Mouse (Mus musculus) splenic B cell, adult 2 months (primary cell): ENCODE results near the gene Rft1.

ENCODE experiments used
- DNase-seq: peaks from one replicate; pipeline ENCODE4 v3.0.0-alpha.2; 2011; ENCODE audit warnings: low read depth, low spot score
- H3K27me3 ChIP-seq: 2 replicates; pipeline ENCODE4 v1.6.1; 2012; ENCODE audit warnings: mild to moderate bottlenecking, low read length, moderate library complexity, mixed read lengths; ENCODE audit not compliant: control insufficient read depth, poor library complexity, insufficient read depth, severe bottlenecking
- H3K36me3 ChIP-seq: 2 replicates; pipeline ENCODE4 v1.6.1; 2012; ENCODE audit warnings: mild to moderate bottlenecking, low read length, moderate library complexity, mixed read lengths; ENCODE audit not compliant: control insufficient read depth, poor library complexity, insufficient read depth, severe bottlenecking

Rft1 gene

DNA sequence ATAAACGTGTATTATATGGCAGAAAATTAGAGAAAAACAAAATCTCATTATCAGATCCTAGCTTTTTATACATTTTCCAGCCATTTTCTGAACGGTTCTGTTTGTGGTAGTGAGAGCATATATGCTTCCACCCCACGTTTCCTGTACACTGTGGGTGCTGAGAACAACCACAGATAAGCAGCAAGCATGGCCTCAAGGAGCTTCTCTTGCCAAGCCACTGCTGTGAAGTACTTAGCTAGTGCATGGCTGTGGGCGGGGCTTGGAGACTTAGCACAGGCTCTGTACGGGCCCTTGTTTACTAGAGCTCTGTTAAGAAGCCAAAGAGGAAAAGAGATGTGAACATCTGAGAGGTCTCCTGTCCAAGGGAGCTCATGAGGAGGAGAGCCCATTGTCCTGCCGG is 20.8 kb downstream of the Rft1 start:
- no peak for DNase-seq
- H3K27me3 ChIP-seq, result no peaks in the 10 kb centered on the region
- peaks cover 2% of the 10 kb centered on the region; the same call in 1 of the 2 replicates for H3K36me3 ChIP-seq

DNA sequence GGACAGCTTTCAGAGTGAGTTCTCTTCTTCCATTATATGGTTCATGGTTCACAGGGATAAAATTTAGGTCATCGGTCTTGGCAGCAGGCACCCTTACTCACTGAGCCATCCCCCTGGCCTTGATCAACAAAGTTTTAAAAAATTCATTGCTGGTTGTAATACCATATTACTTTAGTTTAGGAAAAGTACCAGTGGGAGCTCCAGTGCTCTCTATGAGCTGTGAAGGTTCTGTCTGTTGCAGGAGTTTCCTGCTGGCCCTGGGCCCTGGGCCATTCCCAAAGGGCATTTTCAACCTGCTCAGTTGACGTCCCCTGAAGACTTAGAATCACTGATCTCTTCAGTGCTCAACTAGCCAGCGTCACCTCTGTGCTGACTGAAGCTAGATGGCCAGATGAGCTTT is 28.0 kb downstream of the Rft1 start:
- peaks cover 5% of the 10 kb centered on the region for H3K36me3 ChIP-seq
- no peaks in the 10 kb centered on the region for H3K27me3 ChIP-seq
- DNase-seq, result no peak

DNA sequence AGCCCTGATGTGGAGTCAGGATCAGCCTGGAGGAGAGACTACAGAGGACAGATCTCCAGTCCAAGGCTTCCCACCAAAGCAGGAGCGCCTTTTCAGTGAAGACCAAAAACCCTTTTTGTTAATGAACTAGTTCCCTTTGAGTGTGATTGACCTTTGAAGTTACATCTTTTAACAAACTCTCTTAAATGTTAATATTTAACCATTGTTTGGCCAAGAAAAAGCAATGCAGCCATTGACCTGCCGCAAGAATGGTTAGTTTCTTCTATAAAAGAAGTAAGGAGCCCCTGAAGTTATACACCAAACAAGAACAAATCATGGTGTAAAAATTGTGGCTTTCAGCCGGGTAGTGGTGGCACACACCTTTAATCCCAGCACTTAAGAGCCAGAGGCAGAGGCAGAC is 36.5 kb downstream of the Rft1 start:
- no peak for DNase-seq
- no peaks in the 10 kb centered on the region for H3K27me3 ChIP-seq
- H3K36me3 ChIP-seq, result peaks cover 5% of the 10 kb centered on the region

DNA sequence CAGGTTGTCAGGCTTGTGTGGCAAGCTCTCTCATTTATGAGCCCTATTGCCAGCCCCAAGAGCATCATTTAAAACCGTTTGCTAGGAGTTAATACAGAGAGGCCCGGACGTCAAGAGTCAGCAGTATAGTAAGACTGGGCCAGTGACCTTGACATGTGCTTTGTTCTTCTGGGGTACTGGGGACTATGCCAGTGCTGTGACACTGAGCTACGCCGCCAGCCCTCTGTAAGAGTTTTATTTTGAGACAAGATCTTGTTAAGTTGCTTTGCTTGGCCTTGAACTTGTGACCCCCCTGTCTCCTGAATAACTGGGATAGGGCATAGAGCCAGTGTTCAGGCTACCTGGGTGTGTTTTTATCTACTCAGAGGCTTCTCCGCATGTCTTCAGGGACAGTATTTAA is 38.3 kb downstream of the Rft1 start:
- DNase-seq, result no peak
- H3K36me3 ChIP-seq, result peaks cover 5% of the 10 kb centered on the region
- H3K27me3 ChIP-seq, result no peaks in the 10 kb centered on the region

DNA sequence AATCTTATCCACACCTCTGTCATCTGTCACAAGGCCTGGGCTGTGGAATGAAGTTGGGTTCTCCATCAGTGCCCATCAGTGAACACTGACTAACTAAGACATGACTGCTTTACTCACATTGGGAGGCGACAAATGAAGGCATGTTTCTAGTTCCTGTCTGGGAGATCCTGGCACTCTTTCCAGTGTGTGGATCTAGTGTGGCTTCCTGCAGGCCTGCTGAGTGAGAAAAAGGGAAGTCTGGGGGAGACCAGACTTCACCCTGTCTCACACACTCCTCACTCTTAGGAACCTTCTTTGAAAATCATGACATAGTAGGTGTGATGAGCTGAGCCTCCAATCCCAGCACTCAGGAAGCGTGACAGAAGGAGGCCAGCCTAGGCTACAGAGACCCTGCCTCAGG is 40.6 kb downstream of the Rft1 start:
- H3K36me3 ChIP-seq, result peaks cover 4% of the 10 kb centered on the region
- DNase-seq, result no peak
- H3K27me3 ChIP-seq, result no peaks in the 10 kb centered on the region

DNA sequence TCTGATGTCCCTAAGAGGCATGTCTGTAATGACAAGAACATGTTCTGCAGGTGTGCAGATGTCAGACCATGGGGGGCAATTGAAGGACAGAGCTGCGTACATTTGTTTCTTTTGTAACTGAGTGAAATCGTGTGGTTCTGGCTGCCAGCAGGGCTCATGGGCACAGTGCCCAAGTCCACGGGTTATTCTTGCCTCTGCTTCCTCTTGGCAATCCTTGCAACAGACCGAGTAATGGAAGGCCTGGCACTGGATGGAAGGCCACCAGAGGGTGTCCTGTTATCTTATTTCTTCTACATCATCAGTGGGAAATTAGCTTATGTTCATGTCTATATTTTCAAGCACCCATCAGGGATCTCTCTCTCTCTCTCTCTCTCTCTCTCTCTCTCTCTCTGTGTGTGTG is 41.4 kb downstream of the Rft1 start:
- Histone ChIP-seq H3K27me3 (no peaks in the 10 kb centered on the region), H3K36me3 (no peaks in the 10 kb centered on the region)
- no peak for DNase-seq

DNA sequence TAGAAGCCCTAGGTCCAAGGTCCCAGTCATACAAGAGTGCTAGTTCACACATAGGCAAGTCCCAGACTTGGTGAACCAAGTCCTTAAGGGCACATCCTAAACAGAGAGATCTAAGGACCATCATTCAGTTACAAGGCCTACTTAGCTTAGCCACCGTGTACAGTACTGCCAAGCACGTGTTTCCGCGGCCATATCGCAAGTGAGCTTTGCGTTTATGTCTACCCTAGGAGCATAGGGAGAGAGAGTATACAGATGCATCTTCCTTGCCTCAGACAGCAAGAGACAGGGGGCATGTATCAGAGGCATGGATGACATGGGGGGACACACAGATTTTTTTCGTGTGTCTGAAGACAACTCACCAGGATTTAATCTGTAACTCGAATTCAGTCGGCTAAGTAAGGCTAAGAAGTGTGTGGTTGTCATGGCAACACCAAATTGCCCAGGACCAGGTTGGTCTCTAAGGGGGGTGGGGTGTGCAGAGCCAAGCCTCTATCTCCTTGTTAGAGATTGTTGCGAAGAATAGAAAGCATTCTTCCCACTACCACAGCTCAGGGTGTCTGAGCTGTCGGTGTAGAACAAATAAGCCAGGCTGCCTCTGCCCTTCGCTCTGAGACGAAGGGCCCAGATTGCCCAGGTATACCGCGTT is 43.4 kb downstream of the Rft1 start:
- no peaks in the 10 kb centered on the region for H3K27me3 ChIP-seq
- DNase-seq, result no peak
- H3K36me3 ChIP-seq, result no peaks in the 10 kb centered on the region

DNA sequence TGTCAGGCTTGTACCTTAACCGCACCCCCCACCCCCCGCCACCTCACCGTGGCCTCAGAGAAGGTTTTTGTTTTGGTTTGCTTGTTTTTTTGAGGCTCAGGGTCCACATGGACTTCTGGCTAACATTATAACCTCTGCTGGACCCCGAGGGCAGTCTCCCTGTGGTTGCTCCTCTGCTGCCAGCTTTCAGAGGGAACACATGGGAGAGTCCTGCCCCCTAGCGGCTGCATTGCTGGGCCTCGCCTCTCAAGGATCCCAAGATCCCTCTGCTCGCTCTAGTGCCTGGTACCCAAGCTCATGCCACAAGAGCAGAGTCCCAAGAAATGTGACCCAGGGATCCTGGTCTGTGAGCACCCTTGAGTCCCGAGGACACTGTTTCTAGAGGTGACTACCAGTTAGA is 45.5 kb downstream of the Rft1 start:
- H3K36me3 ChIP-seq, result no peaks in the 10 kb centered on the region
- H3K27me3 ChIP-seq, result no peaks in the 10 kb centered on the region
- DNase-seq, result peak; percentile 74

DNA sequence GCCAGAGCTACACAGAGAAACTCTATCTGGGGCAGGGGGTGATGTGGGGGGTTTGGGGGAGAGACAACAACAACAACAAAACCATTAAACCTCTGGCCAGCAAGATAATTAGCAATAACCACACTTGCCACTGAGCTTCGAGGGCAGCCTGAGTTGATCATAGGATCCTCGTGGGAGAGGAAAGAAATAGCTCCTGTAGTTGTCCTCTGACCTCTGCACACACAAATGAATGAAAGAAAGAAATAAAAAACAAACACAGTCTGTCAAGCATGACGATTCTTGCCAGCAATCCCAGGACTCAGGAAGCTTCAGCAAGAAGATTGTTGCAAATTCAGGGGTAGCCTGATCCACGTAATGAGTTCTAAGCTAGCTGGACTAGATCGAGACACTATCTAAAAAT is 48.4 kb downstream of the Rft1 start:
- Histone ChIP-seq H3K27me3 (no peaks in the 10 kb centered on the region), H3K36me3 (no peaks in the 10 kb centered on the region)
- no peak for DNase-seq

DNA sequence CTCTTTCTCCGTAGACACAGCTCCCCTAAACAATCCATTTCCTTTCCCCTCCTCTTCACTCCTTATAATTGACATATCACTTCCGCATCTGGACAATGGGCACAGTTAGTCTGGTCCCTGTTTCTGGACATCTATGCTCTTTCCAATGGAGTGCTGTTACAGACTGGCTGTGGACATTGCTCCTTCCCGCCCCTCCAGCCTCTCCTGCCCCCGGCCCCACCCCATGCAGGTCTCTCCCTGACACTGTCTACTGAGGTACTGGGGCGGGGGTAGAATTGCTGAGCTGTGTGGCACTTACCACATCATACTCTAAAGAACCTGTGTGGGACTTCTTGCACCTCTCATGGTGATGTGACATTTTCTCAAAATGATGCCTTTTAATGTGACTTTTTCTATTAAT is 48.9 kb downstream of the Rft1 start:
- H3K36me3 ChIP-seq, result no peaks in the 10 kb centered on the region
- H3K27me3 ChIP-seq, result no peaks in the 10 kb centered on the region
- no peak for DNase-seq

DNA sequence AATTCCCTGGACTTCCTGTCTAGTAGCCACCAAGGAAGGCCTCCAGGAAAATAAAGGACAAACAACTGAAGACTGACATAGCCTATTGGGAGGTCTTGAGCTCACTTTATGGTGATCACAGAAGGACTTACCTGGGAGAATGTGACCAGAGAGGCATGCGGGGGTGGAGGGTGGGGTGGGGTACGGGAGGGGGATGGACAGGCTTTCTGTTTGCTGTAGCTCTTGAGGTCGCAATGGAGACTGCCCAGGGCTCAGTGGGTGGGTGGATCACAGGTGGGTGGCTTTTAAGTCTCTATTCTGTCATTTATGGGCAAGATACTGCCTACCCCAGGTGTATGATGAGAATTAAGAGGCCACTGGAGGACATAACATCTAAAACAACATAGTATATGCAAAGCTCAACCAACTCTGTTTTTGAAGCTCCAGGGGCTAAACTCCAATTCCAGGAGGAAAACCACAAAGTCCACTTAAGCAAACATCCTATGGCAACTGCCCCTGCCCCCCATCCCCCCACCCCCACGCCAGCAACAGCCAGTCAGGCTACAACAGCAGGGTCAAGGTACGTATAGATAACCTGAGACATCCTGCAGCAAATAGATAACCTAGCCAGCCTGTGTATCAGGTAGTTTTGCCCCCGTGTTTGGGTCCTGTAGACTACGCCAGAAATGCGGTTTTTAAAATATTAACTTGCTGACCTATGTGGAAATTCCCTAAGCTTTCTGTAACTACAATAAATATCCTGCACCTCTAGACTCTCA is 50.1 kb downstream of the Rft1 start:
- Histone ChIP-seq H3K36me3 (no peaks in the 10 kb centered on the region), H3K27me3 (no peaks in the 10 kb centered on the region)
- no peak for DNase-seq

DNA sequence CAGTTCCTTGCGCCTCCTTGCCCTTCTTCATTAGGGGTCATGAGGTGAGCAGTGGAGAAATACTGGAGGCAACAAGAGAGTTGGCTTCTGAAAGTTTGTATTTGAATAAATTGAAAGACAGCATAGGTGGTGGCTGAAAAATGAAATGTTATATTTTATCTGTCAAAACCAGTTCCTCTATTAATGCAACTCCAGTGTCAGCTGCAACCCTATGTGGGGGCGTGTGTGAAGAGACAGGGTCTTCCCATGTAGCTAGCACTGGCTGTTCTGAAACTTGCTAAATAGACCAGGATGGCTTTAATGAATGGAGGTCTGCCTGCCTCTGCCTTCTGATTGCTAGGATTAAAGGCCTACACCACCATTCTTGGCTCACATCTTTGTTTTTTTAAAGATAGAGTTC is 57.7 kb downstream of the Rft1 start:
- no peak for DNase-seq
- Histone ChIP-seq H3K27me3 (no peaks in the 10 kb centered on the region), H3K36me3 (no peaks in the 10 kb centered on the region)

DNA sequence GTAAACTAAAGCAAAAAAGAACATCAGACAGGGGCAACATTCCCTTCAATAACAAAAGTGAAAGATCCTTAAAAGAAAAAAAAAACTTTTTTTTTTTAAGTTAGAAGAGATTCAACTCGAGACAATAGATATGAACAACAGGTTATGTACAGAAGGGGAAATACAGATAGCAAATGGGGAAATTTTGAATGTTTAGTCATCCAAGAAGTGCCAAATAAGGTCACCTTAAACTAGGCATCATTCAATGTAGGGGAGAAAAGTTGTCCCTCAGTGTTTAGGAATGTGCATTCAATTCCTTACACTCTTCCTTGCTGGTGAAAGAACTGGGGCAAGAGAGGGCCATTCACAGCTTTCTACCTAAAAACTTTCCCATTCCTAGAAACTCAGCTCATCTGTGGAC is 59.6 kb downstream of the Rft1 start:
- no peaks in the 10 kb centered on the region for H3K27me3 ChIP-seq
- H3K36me3 ChIP-seq, result no peaks in the 10 kb centered on the region
- peak; percentile 23 for DNase-seq

DNA sequence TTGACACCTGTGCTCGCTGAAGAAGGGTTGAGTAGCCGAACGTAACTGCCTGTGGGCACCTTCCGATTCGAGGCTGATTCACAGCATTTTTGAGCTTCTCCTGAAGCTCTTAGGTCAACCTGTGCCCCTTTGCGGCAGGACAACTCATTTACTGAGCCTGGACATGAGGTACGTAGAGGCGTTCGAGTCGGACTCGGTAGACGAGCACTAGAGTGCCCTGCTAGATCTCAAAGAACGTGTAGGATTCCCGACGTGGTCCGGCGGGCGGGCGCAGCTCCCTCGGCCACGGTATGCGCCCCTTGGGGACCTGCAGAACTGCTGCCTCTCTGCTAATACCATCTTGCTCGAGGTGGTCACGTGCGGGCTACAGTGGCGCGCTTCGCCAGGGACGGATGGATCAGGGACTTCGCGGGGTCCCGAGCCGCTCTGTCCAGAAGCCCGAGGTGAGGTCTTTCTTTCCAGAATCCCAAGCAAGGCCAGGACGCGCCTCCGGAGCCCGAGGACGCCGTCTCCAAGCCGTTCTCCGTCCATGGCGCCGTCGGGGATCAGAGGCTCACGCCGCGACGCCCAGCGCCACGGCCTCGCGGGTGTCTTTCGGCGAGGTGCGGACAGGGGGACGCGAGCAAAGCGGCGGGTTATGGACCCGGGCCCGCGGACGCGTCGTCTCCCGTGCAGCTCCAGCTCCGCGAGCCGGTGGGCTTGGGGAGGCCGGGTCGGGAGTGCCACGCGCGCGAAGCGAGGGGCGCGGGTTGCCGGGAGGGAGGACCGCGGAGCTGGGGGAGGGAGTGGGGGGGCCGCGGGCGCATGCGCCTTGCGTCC is 60.8 kb downstream of the Rft1 start, which contains the start of gene Sfmbt1:
TSS of gene Sfmbt1 (plus strand) at position 51 of the 819 bp plus-strand sequence.
- H3K36me3 ChIP-seq, result no peaks in the 10 kb centered on the region
- peak; percentile 62 for DNase-seq
- no peaks in the 10 kb centered on the region for H3K27me3 ChIP-seq

DNA sequence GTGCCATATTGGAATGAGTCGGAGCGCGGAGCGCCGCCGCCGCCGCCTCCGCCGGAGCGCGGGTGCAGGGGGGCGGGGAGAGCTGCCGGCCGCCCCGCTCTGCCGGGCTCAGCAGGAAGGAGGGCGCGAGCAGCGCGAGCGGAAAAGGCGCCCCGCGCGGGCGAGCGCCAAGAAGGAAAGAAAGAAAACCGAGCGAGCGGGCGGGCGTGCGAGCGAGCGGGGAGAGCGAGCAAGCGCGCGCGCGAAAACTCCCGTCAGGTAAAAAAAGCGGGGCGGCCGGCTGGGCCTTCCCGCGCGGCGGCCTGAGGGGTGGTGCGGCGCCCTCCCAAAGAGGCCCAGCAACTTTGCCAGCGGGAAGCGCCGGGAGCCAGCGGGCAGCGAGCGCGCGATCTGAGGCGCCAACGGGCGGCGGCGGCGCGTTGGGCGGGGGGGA is 61.5 kb downstream of the Rft1 start:
- DNase-seq, result peak; percentile 88
- Histone ChIP-seq H3K36me3 (no peaks in the 10 kb centered on the region), H3K27me3 (no peaks in the 10 kb centered on the region)
